ENCODE assay signal across 18 mouse cellular contexts in the genomic region with DNA sequence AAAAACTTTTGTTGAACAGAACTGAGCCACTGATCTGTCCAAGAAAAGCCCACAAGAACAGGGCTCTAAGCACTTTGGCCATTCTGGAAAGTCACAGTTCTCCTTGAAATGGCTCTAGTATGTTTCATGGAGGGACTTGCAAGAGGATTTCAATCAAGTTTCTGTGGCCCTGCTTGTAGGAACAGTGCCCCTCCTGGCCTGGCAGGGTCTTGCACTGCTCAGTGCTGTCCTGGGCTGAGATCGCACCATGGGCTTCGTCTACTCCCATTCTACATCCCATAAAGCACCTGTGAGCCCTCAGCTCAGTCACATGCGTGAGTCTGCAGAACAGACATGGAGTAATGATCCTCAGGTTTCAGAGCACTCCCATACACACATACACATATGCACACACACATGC.
DNase-seq lines count a peak whose midpoint lies in the region; ATAC-seq and TF ChIP-seq lines count a peak whose summit lies in the region.
"Had no signal": no experiment of that assay in that cellular context is flagged by ENCODE, and none has a peak within 500 bp of the region (broad histone marks: within the 10 kb centered on the region; RNA-seq: fewer than 3 reads in every experiment).

No protein-coding gene starts in this region.

- H3K4me3 ChIP-seq in kidney, adult 2 months (ENCODE audit: insufficient read depth, low read depth, low read length) = no peak overlapping the region
- H3K4me3 ChIP-seq in thymus, adult 2 months (ENCODE audit: control insufficient read depth, insufficient read depth, low read length) = no peak overlapping the region
- H3K4me3 ChIP-seq: embryonic facial prominence, embryonic 13.5 days; hindbrain, embryonic 13.5 days; kidney, embryonic 15.5 days; limb, embryonic 10.5 days had no signal

- ATAC-seq in activated CD4-positive, CD25-positive, alpha-beta regulatory T cell, adult 4 months = no peak
- ATAC-seq: forebrain, embryonic 14.5 days had no signal

- no peak overlapping the region for H3K27ac ChIP-seq in kidney, adult 2 months (ENCODE audit: insufficient read depth, low read depth, low read length)
- no peak overlapping the region for H3K27ac ChIP-seq in thymus, adult 2 months (ENCODE audit: control insufficient read depth, insufficient read depth, low read length)
- H3K27ac ChIP-seq: embryonic facial prominence, embryonic 13.5 days; hindbrain, embryonic 13.5 days; kidney, embryonic 15.5 days had no signal

- no peaks in the 10 kb centered on the region for H3K27me3 ChIP-seq in kidney, adult 2 months (replicated peaks; ENCODE audit: control insufficient read depth, insufficient read depth, low read length)
- no peaks in the 10 kb centered on the region for H3K27me3 ChIP-seq in thymus, adult 2 months (ENCODE audit: control insufficient read depth, insufficient read depth, low read length)
- H3K27me3 ChIP-seq: embryonic facial prominence, embryonic 13.5 days; hindbrain, embryonic 13.5 days; kidney, embryonic 15.5 days had no signal

- no peaks in the 10 kb centered on the region; the same call in 1 of the 2 replicates for H3K4me1 ChIP-seq in kidney, adult 2 months (ENCODE audit: control insufficient read depth, insufficient read depth, low read length)
- H3K4me1 ChIP-seq in thymus, adult 2 months (replicated peaks; ENCODE audit: control insufficient read depth, insufficient read depth, low read length) = peaks cover 11% of the 10 kb centered on the region

- no peak for TF ChIP-seq POLR2A in kidney, adult 2 months (IDR thresholded peaks at IDR 0.05; ENCODE audit: low read depth, low read length)
- no peak for TF ChIP-seq POLR2A in thymus, adult 2 months (IDR thresholded peaks at IDR 0.05; ENCODE audit: control insufficient read depth, extremely low read depth, insufficient read depth, low read length, poor library complexity)

- H3K36me3 ChIP-seq in kidney, adult 2 months (ENCODE audit: control insufficient read depth, insufficient read depth, low read length) = no peaks in the 10 kb centered on the region
- no peaks in the 10 kb centered on the region for H3K36me3 ChIP-seq in thymus, adult 2 months (ENCODE audit: control insufficient read depth, insufficient read depth, low read length)
- H3K36me3 ChIP-seq: hindbrain, embryonic 13.5 days had no signal

- no peak for DNase-seq in kidney, adult 2 months
- DNase-seq in kidney, adult 8-10 months = no peak
- no peak for DNase-seq in thymus, adult 2 months
- DNase-seq in thymus, postnatal 36 days = no peak
- peak; percentile 56 for DNase-seq in ZHBTc4 (ENCODE audit: low read depth, low spot score)
- DNase-seq in right cerebral cortex, postnatal 36 days (ENCODE audit: low spot score in 2 of 2) = no peak
- DNase-seq: cerebellum, postnatal 14 days; gastrocnemius, postnatal 10 days; lung, postnatal 10 days; midbrain, embryonic 14.5 days; retina, postnatal 1 day; spleen, adult 18-20 months had no signal

- peak; percentile 38; the same call in 1 of the 2 replicates for TF ChIP-seq CTCF in kidney, adult 2 months (conservative IDR thresholded peaks at IDR 0.05; ENCODE audit: insufficient read depth, insufficient read length, low read depth, low read length)
- 0 out of 2 replicates have a peak, but pooled peaks have one; percentile 13 for TF ChIP-seq CTCF in thymus, adult 2 months (IDR thresholded peaks at IDR 0.05; ENCODE audit: borderline replicate concordance, control insufficient read depth, extremely low read depth, insufficient read depth, low read length, poor library complexity)

- 94% methylated on average over 3 of the region's 3 CpGs for WGBS in kidney, adult 2 months
- WGBS in thymus, adult 2 months = 96% methylated on average over 3 of the region's 3 CpGs
